Mouse (Mus musculus) frontal cortex, postnatal 10 days (tissue): ENCODE measurements around the gene Ly9.

ENCODE experiments used
- DNase-seq, 2 experiments: peaks; one replicate each; pipeline ENCODE4 v3.0.0; 2022; ENCODE audit warnings: low spot score in 2 of 2, mixed read lengths in 1 of 2

Gene Ly9

GRCm38 (mm10) chr1:171607176-171607575, at the start of gene Ly9:
Gene Ly9 (minus strand): TSS chr1:171607410.
- DNase-seq: no peak

GRCm38 (mm10) chr1:171652734-171653133, 45.5 kb upstream of the Ly9 start, which contains the start of gene Slamf7:
Gene Slamf7 (minus strand): TSS chr1:171653035.
- no peak for DNase-seq

- no peak for DNase-seq
These were observed 41.6 kb upstream of the Ly9 start for GRCm38 (mm10) chr1:171648840-171649239.

DNA sequence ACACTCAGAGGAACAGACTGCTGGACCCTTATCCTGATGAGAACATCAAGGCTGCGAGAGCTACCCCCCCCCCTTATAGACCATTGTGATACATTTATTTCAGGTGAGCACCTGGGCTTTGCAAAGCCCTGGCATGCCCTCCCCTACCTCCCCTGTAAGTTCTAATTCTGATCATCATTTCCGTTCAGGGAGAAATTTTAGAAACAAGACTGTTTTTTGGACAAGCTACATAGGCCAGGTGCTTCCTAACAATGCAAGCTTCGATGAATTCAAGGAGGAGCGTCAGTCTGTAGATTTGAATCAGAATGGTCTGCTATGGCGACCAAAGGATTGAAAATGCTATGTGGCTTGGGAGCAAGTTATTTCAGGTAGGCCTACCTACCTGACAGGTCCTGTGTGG, 40.5 kb upstream of the Ly9 start:
- no peak for DNase-seq

GRCm38 (mm10) chr1:171646429-171646940, 39.3 kb upstream of the Ly9 start:
- no peak for DNase-seq

- DNase-seq: no peak
These were observed 36.4 kb upstream of the Ly9 start for GRCm38 (mm10) chr1:171643612-171644011.

DNA sequence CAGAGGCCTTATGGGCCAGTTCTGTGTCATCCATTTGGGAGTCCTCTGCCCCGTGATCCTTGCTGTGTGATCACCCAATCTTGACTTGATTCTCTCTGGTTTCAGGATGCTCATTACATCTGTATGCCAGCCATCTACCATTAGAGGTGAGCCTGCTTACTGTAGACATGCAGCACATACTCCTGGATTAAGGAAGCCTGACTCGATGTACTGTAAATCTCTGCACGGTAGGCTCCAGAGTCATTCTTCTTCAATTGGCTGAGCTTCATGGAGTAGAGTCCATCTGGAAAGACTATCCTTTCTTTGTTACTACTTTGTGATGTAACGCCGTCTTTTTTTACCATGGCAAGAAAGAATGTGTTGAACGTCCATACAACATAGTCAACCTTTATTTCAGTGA, 33.6 kb upstream of the Ly9 start:
- DNase-seq: no peak

- DNase-seq: no peak
These were observed 31.5 kb upstream of the Ly9 start for GRCm38 (mm10) chr1:171638686-171639085.

DNA sequence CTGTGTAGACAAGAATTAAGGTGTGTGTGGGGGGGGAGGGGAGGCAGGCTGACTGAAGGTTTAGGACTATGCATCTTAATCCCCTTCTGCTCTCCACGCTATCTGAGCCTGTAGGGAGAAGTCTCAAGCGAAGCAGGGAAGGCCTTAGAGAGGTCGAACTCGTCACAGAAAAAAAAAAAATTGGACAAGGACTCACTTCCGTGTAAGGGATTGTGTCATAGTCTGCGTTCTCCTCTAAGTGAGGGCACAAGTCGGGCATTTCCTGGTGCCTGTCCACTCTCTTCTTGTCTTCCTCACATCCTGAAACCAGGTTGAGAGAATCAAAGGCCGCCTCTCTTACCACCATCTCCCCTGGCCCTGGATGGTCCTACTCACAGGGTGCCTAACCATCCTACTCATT, 29.9 kb upstream of the Ly9 start:
- no peak for DNase-seq

- no peak for DNase-seq
These were observed 28.5 kb upstream of the Ly9 start for GRCm38 (mm10) chr1:171635696-171636095.

DNA sequence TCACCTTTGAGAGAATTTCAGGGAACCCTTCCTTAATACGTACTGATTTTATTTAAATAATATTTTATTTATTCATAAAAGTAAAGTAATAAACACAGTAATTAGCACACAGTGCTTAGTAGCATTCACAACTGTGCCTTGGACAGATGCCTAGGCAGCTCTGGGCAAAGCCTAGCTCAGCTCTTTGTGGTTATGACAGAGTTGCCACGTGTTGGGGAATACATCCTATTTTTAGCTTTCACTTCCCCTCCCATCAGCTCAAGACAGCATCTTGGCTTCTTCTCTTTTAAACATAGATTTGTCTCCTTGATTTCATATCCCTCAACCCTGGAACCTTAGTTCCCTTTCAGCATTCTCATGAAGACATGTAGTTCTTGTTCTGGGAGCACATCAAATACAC, 24.2 kb upstream of the Ly9 start:
- DNase-seq: peak; percentile 26 to 27

- DNase-seq: peak in 1 of 2 experiments; percentile 36
These were observed 23.7 kb upstream of the Ly9 start for GRCm38 (mm10) chr1:171630912-171631311.

DNA sequence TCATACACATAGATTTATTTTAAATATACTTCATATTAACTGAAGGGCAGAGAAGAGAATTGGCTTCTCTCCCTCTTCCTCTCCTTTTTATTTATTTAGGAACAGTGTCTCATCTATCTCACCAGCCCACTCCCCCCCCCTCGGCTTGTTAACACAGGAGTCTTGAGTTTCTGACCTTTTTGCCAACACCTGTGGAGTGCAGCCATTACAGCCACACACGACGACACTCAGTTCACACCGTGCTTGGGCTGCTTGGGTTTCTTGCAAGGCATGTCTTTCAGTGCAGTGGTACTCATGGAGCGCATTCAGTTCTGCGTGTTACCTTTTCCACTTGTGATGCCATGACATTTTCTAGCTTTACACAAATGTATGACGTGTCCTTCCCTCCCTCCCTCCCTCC, 22.8 kb upstream of the Ly9 start:
- DNase-seq: no peak

- no peak for DNase-seq
These were observed 22.0 kb upstream of the Ly9 start for GRCm38 (mm10) chr1:171629168-171629567.

DNA sequence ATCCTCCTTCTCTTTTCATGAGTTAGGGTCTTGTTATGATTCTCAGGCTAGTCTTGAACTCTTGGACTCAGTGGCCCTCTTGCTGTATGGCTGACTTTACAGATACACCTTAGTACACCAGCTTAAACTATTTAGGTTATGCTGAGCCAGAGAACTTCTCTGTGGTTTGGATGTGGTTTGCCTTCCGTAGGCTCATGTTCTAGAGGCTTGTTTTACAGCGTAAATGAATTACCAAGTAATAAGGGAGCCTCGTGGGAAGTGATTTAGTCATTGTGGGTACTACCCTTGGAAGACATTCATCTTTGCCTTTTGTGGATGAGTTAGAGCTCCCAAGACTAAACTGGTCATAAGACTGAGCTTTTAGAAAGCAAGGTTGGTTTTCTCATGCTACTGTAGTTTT, 20.6 kb upstream of the Ly9 start:
- DNase-seq: no peak

DNA sequence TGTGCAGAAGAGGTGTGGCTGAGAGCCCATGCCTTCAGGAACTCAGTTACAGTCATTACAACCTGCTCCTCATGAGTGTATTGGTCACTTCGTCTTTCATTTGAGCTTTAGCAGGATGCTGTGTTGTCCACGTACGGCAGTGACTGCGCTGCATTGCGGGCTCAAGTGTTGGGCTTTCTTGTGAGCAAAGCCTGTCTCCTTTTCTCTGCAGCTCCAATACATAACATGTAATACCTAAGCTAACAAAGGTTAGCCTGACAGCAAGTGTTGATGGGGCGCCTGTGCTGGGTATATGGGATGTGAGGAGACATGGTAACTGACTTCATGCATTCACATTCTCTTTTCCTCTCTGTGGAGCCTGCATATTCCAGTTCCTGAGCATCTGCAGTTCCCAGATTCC, 12.9 kb upstream of the Ly9 start:
- no peak for DNase-seq

GRCm38 (mm10) chr1:171619645-171620044, 12.4 kb upstream of the Ly9 start:
- DNase-seq: no peak

DNA sequence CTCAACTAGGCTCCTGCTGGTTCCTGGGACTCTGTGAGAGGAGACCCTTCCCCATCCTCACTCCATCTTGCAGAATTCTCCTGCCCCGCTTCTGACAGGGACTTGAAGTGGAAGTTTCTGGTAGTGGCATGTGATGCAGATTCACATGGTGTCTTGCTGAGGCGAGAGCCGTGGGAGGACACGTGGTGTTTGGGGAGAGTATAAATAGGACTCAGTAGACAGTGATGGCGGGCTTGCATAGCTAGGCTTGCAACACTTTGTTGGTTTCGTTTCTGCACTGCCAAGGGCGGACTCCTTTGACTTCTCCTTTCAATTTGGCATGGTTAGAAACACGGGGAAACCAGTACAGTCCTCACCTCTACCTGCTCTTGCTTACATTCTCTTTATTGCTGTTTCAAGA, 11.8 kb upstream of the Ly9 start:
- DNase-seq: no peak

DNA sequence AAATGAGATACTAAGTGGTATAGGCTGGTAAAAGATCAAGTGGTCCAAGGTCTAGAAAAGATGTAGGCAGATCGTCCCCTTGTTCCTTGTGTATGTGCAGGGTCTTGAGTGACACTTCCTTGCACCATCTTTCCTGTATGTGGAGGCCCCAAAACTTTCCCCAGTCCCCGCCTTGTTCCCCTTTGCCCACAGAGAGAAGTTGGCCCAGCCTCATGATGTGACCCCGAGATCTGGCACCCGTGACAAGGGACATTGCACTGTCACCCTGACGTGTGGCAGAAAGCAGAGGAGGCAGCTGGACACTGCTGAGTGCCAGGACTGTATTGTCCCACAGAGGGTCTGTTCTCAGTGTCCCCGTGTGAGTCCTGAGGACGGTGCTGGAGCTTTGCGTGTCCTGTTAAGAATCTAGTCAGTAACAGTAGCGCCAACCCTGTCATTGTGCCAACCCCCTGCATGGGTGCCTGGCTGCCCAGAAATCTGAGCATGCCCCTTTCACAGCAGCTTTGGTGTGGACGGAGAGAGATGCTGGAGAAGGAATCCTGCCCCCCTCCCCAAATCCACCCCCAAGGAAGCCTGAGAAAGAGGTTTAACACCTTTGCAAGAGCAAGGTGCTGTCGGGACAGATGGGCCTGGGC, 9.8 kb upstream of the Ly9 start:
- no peak for DNase-seq

DNA sequence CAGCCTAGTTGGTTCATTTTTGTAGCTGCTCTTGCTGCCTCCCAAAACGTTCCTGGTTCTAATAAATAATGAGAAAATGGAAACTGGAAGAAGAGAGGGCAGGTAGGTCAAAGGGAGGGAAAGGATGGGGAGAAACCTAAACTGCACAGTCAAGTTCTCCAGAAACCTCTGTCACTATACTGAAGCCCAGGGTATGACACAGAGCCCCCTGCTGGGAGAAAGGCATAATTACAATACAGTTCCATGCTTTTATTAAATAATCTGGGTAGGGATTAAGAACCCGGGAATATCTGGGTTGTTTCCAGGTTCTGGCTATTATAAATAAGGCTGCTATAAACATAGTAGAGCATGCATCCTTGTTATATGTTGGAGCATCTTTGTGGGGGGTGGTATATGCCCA, 6.8 kb upstream of the Ly9 start:
- DNase-seq: no peak

- DNase-seq: no peak
These were observed 3.6 kb upstream of the Ly9 start for GRCm38 (mm10) chr1:171610781-171611180.

- no peak for DNase-seq
These were observed 2.8 kb upstream of the Ly9 start for GRCm38 (mm10) chr1:171610026-171610425.

GRCm38 (mm10) chr1:171606656-171607055, 554 bp downstream of the Ly9 start:
- no peak for DNase-seq

- DNase-seq: no peak
These were observed 2.5 kb downstream of the Ly9 start for GRCm38 (mm10) chr1:171604686-171605085.
